Mouse (Mus musculus): Measurements from ENCODE around the gene Frat2. TPM values are rescaled to one million over a fixed set of nuclear protein-coding genes. Genes with fewer than 3 reads are reported as not detected.
"Not testable (repeated sequence)": the region's sequence is repeated elsewhere in the genome, so short reads cannot be mapped to it uniquely, and the experiment has no call there.

Gene Frat2
- polyA plus RNA-seq, 1 experiment from 2014 or later: 3.3 TPM

DNA sequence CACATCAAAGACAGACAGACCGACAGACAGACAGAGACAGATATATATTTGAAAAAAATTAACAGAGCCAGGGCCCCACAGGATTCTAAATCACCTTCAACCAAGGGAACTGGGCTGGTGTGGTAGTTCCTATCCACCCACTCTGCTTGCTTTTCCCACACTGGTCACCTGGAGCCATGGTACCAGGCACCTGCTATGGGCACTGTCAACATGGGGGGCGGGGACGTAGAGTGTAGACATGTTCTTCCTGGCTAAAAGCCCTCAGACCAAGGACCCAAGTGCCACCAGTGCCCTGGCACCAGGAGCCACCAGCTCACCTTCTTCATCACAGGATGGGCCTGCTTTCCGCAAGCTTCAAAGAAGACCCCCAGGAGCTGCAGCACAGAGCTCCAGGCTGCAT, 33.9 kb upstream of the Frat2 start:
- H3K4me1 ChIP-seq (ENCODE audit: insufficient read depth): no peaks in the 10 kb centered on the region
- no peak overlapping the region for H3K27ac ChIP-seq (ENCODE audit: low read depth)
- peaks cover 47% of the 10 kb centered on the region for H3K36me3 ChIP-seq (replicated peaks; ENCODE audit: insufficient read depth, low read length)
- no peak overlapping the region for H3K4me3 ChIP-seq (ENCODE audit: low read depth, low read length)
- WGBS (ENCODE audit: insufficient replicate concordance): 88% methylated on average over 4 of the region's 4 CpGs
- H3K9me3 ChIP-seq (ENCODE audit: low read length): no peaks in the 10 kb centered on the region
- ATAC-seq: no peak
- DNase-seq: no peak
- no peaks in the 10 kb centered on the region for H3K27me3 ChIP-seq (ENCODE audit: insufficient read depth, low read length)
- no peak overlapping the region for H3K4me2 ChIP-seq (ENCODE audit: low read depth, low read length)
- H3K9ac ChIP-seq (replicated peaks): no peak overlapping the region
- TF ChIP-seq EP300 (IDR thresholded peaks at IDR 0.05; ENCODE audit: low read depth) (no peak), CTCF (IDR thresholded peaks at IDR 0.05; ENCODE audit: low read depth) (no peak)

DNA sequence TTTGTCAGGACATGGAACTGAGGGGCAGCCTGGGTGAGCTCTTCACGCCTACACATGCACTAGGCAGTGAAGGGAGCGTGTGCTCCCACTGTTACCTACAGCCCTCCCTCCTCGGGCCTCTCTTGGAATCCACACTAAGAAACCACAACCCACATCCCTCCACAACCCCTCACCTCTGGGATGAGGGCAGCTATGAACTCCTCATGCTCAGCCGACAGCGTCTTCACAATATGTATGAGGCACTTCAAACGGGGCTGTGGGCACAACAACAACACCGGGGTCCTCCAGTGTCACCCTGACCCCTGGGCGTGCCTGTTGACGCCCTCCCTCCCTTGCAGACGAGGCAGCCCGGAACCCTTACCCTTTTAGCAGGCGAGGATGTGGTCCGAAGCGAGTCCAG, 26.4 kb upstream of the Frat2 start:
- ATAC-seq (no peak), DNase-seq (no peak)
- no peaks in the 10 kb centered on the region for H3K9me3 ChIP-seq (ENCODE audit: low read length)
- no peak for TF ChIP-seq CTCF (IDR thresholded peaks at IDR 0.05; ENCODE audit: low read depth)
- TF ChIP-seq EP300 (IDR thresholded peaks at IDR 0.05; ENCODE audit: low read depth): no peak
- 86% methylated on average over 14 of the region's 14 CpGs for WGBS (ENCODE audit: insufficient replicate concordance)
- H3K4me1 ChIP-seq (ENCODE audit: insufficient read depth): no peaks in the 10 kb centered on the region
- H3K27me3 ChIP-seq (ENCODE audit: insufficient read depth, low read length): no peaks in the 10 kb centered on the region
- H3K4me3 ChIP-seq (ENCODE audit: low read depth, low read length): no peak overlapping the region
- H3K9ac ChIP-seq (replicated peaks): no peak overlapping the region
- H3K4me2 ChIP-seq (ENCODE audit: low read depth, low read length): no peak overlapping the region
- H3K27ac ChIP-seq (ENCODE audit: low read depth): no peak overlapping the region
- H3K36me3 ChIP-seq (replicated peaks; ENCODE audit: insufficient read depth, low read length): peaks cover 36% of the 10 kb centered on the region

DNA sequence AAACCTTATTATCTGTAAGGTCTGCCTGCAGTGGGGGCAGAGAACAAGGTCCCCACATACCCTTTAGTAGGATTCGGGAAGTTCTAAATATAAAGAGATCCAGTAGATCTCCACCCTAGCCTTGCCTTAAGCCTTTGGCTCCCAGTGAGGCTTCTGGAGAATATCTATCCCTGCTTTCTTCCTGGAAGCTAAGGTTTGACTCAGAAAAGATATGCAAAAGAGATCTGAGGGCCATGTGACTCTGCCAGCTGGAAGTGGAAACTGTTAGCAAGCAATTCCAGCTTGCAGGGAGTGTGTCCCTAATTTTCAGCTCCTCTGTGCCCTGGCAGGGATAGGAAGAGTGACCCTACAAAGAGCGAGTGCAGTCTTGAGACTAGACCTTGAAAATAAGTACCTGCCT, 24.4 kb upstream of the Frat2 start:
- Histone ChIP-seq H3K4me2 (ENCODE audit: low read depth, low read length) (no peak overlapping the region), H3K9ac (replicated peaks) (no peak overlapping the region), H3K9me3 (ENCODE audit: low read length) (no peaks in the 10 kb centered on the region), H3K27ac (ENCODE audit: low read depth) (no peak overlapping the region), H3K36me3 (replicated peaks; ENCODE audit: insufficient read depth, low read length) (peaks cover 38% of the 10 kb centered on the region), H3K4me1 (ENCODE audit: insufficient read depth) (no peaks in the 10 kb centered on the region), H3K27me3 (ENCODE audit: insufficient read depth, low read length) (no peaks in the 10 kb centered on the region), H3K4me3 (ENCODE audit: low read depth, low read length) (no peak overlapping the region)
- no peak for TF ChIP-seq CTCF (IDR thresholded peaks at IDR 0.05; ENCODE audit: low read depth)
- TF ChIP-seq EP300 (IDR thresholded peaks at IDR 0.05; ENCODE audit: low read depth): no peak
- DNase-seq (no peak), ATAC-seq (no peak)
- WGBS (ENCODE audit: insufficient replicate concordance): 88% methylated on average over 2 of the region's 2 CpGs

DNA sequence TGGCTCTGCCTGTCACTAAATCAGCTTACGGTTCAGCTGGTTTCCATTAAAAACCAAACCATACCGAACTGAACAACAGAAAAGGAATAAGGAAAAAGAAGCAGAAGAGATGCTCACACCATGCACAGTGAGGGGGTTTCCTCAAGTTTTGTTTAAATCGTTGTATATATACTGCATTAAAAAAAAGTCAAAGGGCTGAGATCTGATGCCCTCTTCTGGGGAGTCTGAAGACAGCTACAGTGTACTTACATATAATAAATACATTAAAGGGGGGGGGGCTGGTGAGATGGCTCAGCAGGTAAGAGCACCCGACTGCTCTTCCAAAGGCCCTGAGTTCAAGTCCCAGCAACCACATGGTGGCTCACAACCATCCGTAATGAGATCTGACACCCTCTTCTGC, 22.0 kb upstream of the Frat2 start:
- not testable (repeated sequence) for ATAC-seq; H3K27ac ChIP-seq (ENCODE audit: low read depth); H3K4me2 ChIP-seq (ENCODE audit: low read depth, low read length); H3K9me3 ChIP-seq (ENCODE audit: low read length); H3K27me3 ChIP-seq (ENCODE audit: insufficient read depth, low read length); H3K4me3 ChIP-seq (ENCODE audit: low read depth, low read length); H3K9ac ChIP-seq (replicated peaks); DNase-seq; H3K4me1 ChIP-seq (ENCODE audit: insufficient read depth)
- 73% methylated on average over 5 of the region's 5 CpGs for WGBS (ENCODE audit: insufficient replicate concordance)
- peaks cover 41% of the 10 kb centered on the region for H3K36me3 ChIP-seq (replicated peaks; ENCODE audit: insufficient read depth, low read length)

DNA sequence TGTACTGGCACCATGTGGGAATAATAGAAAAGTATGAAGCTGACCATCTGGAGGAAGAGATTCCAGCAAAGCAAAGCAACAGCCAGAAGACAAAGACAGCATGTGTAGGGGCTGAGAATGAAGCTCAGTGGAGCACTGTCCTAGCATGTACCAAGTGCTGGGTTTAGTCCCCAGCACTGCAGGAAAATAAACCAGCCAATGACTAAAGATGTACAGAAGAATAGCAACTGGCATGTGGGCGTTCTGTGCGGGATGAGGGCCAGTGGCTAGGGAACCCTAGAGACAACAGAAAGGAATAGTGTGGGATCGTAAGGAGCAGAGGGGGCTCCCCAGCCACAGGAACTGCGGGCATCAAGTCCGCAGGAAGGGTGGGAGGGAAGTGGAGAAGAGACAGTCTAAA, 21.4 kb upstream of the Frat2 start:
- Histone ChIP-seq H3K27ac (ENCODE audit: low read depth) (no peak overlapping the region), H3K4me2 (ENCODE audit: low read depth, low read length) (no peak overlapping the region), H3K4me3 (ENCODE audit: low read depth, low read length) (no peak overlapping the region), H3K27me3 (ENCODE audit: insufficient read depth, low read length) (no peaks in the 10 kb centered on the region), H3K9ac (replicated peaks) (no peak overlapping the region), H3K9me3 (ENCODE audit: low read length) (no peaks in the 10 kb centered on the region), H3K36me3 (replicated peaks; ENCODE audit: insufficient read depth, low read length) (peaks cover 38% of the 10 kb centered on the region), H3K4me1 (ENCODE audit: insufficient read depth) (no peaks in the 10 kb centered on the region)
- DNase-seq (no peak), ATAC-seq (no peak)
- WGBS (ENCODE audit: insufficient replicate concordance): 91% methylated on average over 5 of the region's 5 CpGs
- TF ChIP-seq CTCF (IDR thresholded peaks at IDR 0.05; ENCODE audit: low read depth) (no peak), EP300 (IDR thresholded peaks at IDR 0.05; ENCODE audit: low read depth) (no peak)

DNA sequence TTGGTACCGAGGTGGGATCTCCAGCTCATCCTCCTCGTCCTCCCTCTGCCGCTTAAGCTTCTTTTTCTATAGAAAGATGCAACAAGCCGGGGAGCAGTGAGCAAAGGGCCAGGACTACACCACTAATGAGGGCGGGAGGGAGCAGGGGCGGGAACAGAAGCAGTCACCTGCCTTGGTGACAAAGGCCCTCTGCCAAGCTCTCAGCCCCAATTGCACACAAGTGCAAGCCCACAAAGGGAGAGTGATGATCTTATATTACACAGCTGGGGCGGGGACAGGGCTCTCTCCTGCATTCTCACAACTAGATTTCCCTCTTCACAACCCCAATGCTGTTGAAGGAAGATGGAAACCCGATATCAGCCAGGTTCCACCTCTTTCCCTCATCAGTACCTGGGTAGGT, 18.8 kb upstream of the Frat2 start:
- Histone ChIP-seq H3K4me1 (ENCODE audit: insufficient read depth) (no peaks in the 10 kb centered on the region), H3K9me3 (ENCODE audit: low read length) (no peaks in the 10 kb centered on the region), H3K9ac (replicated peaks) (no peak overlapping the region), H3K4me3 (ENCODE audit: low read depth, low read length) (no peak overlapping the region), H3K27ac (ENCODE audit: low read depth) (no peak overlapping the region), H3K27me3 (ENCODE audit: insufficient read depth, low read length) (no peaks in the 10 kb centered on the region), H3K4me2 (ENCODE audit: low read depth, low read length) (no peak overlapping the region), H3K36me3 (replicated peaks; ENCODE audit: insufficient read depth, low read length) (peaks cover 38% of the 10 kb centered on the region)
- no peak for DNase-seq
- TF ChIP-seq EP300 (IDR thresholded peaks at IDR 0.05; ENCODE audit: low read depth): no peak
- TF ChIP-seq CTCF (IDR thresholded peaks at IDR 0.05; ENCODE audit: low read depth): no peak
- no peak for ATAC-seq
- 90% methylated on average over 8 of the region's 8 CpGs for WGBS (ENCODE audit: insufficient replicate concordance)

DNA sequence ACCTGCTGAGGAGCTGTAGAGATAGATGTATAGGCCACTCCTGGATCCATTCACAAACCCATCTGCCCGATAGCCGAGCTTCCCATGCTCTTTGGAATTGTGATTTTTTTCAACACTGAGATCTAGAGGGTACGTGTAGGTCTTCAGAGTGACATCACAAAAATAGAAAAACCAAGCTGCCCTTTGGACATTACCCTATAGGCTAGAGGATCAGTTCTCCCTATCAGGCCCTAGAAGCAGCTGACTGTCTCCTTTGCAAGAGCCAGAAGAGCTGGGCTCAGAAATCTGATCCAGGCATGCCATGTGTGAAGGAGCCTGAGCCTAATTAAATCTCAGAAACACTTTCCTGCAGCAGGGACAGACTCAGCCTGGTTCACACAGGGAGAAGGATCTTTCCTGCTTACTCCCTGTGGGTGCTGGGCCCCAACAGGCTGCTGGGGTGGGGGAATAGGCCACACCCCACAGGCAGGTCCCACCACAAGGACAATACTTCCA, 9.9 kb upstream of the Frat2 start:
- Histone ChIP-seq H3K4me1 (ENCODE audit: insufficient read depth) (peaks cover 6% of the 10 kb centered on the region; the same call in 1 of the 2 replicates), H3K9me3 (ENCODE audit: low read length) (no peaks in the 10 kb centered on the region), H3K27me3 (ENCODE audit: insufficient read depth, low read length) (no peaks in the 10 kb centered on the region), H3K27ac (ENCODE audit: low read depth) (no peak overlapping the region), H3K4me2 (ENCODE audit: low read depth, low read length) (no peak overlapping the region), H3K4me3 (ENCODE audit: low read depth, low read length) (no peak overlapping the region), H3K36me3 (replicated peaks; ENCODE audit: insufficient read depth, low read length) (peaks cover 9% of the 10 kb centered on the region; the same call in 1 of the 2 replicates), H3K9ac (replicated peaks) (no peak overlapping the region)
- TF ChIP-seq EP300 (IDR thresholded peaks at IDR 0.05; ENCODE audit: low read depth) (no peak), CTCF (IDR thresholded peaks at IDR 0.05; ENCODE audit: low read depth) (no peak)
- 65% methylated on average over 3 of the region's 3 CpGs for WGBS (ENCODE audit: insufficient replicate concordance)
- ATAC-seq (no peak), DNase-seq (no peak)
